Mouse (Mus musculus): Measurements from ENCODE around the gene D7Ertd443e. TPM values are rescaled to one million over a fixed set of nuclear protein-coding genes. Genes with fewer than 3 reads are reported as not detected.

Gene D7Ertd443e
- polyA plus RNA-seq, 1 experiment from 2014 or later = not detected

DNA sequence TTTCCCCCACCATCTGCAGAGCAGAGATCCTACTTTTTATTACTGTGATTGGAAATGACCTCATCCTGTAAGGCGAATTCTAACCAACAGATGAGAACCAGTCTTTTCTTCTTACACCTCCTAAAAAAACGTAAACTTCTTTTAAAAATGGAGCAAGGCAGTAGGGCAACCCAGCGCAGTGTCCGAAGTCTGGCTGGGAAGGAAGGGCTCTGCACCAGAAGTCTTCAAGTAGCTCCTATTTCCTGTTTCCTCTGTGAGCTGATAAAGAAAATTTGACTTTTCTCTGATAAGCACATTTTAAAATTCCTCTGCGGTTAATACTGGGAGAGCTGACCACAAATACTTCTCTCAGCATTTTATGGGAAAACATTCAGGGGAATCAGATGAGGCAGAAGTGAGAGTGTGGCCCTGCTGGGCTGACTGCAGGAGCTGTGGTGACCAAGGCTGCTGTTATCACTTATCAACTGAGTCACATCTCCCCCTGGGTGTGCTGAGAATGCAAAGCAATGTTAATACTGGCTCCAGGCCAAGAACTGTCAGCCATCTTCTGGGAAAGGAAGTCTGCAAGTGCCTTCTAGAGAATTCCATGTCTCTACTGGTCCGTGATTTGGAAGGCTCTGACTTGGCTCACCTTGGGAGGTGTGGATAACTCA lies 97.8 kb downstream of the D7Ertd443e start:
- Histone ChIP-seq H3K4me2 (no peak overlapping the region), H3K27me3 (replicated peaks) (0 out of 2 replicates have a peak, but pooled peaks cover 2% of the 10 kb centered on the region), H3K4me1 (0 out of 2 replicates have a peak, but pooled peaks cover 7% of the 10 kb centered on the region), H3K4me3 (no peak overlapping the region), H3K9me3 (replicated peaks) (no peaks in the 10 kb centered on the region), H3K9ac (no peak overlapping the region), H3K36me3 (no peaks in the 10 kb centered on the region), H3K27ac (no peak overlapping the region)
- ATAC-seq = no peak
- WGBS (ENCODE audit: insufficient replicate concordance) = 12% methylated on average over 6 of the region's 6 CpGs

DNA sequence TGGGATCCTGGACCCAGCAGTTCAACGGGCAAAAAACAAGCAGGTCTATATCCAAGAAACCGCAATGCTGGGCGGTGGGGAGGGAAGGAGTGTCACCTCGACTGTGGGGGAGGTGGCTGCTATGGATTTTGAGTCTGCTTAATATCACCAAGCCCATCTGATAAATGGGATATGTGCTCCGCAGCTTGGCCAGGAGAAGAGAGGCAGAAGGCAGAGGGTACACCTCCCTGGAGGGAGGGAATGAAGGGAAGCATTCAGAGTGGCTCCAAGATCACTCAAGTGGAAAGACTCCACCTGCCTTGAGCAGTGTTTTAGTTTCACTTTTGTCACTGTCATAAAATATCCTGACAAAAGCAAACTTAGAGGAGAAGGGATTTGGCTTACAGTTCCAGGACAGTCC lies 112.5 kb downstream of the D7Ertd443e start:
- Histone ChIP-seq H3K9ac (no peak overlapping the region), H3K4me3 (no peak overlapping the region), H3K9me3 (replicated peaks) (no peaks in the 10 kb centered on the region), H3K36me3 (no peaks in the 10 kb centered on the region), H3K4me1 (no peaks in the 10 kb centered on the region), H3K4me2 (no peak overlapping the region), H3K27ac (no peak overlapping the region), H3K27me3 (replicated peaks) (no peaks in the 10 kb centered on the region)
- WGBS (ENCODE audit: insufficient replicate concordance) = 75% methylated on average over 5 of the region's 5 CpGs
- no peak for ATAC-seq

DNA sequence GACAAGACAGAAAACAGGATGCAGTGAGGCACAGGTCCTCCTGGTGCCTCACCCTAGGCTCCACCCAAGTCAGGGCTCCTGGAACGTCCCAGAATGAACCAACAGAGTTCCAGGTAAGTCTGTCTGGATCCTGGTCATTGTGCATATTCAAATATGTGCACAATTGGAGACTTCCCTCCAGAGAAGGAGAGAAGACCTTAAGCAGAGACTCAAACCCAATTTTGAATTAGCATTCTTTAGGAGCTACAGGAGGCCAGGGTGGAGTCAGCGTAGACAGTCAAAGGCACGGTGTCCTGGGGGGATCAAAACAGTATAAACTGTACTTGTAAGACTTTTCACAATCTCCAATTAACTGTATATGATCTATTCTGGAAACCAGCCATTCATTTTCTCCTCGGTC lies 113.0 kb downstream of the D7Ertd443e start:
- Histone ChIP-seq H3K4me3 (no peak overlapping the region), H3K27me3 (replicated peaks) (no peaks in the 10 kb centered on the region), H3K4me1 (no peaks in the 10 kb centered on the region), H3K9ac (no peak overlapping the region), H3K36me3 (no peaks in the 10 kb centered on the region), H3K4me2 (no peak overlapping the region), H3K27ac (no peak overlapping the region), H3K9me3 (replicated peaks) (no peaks in the 10 kb centered on the region)
- WGBS (ENCODE audit: insufficient replicate concordance) = 66% methylated on average over 4 of the region's 4 CpGs
- no peak for ATAC-seq

DNA sequence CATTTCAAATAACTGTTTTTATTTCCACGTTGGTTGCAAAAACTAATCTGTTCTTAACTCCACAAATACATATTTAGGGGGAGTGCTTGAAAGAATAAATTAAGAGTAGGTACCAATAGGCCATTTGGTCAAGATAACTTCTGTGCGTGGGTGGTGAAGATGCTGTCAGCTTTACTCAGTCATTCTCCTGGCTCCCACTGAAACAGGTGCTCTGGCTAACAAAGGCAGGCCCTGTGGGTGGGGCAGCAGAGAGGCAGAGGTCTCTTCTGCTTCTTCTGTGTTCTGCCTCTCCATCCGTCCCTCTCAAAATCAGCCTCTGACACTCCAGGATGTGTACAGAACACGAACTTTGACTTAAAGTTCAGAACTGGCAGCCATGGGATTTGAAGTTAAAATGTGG lies 119.7 kb downstream of the D7Ertd443e start:
- H3K9ac ChIP-seq = no peak overlapping the region
- 62% methylated on average over 4 of the region's 4 CpGs for WGBS (ENCODE audit: insufficient replicate concordance)
- H3K27me3 ChIP-seq (replicated peaks) = no peaks in the 10 kb centered on the region

DNA sequence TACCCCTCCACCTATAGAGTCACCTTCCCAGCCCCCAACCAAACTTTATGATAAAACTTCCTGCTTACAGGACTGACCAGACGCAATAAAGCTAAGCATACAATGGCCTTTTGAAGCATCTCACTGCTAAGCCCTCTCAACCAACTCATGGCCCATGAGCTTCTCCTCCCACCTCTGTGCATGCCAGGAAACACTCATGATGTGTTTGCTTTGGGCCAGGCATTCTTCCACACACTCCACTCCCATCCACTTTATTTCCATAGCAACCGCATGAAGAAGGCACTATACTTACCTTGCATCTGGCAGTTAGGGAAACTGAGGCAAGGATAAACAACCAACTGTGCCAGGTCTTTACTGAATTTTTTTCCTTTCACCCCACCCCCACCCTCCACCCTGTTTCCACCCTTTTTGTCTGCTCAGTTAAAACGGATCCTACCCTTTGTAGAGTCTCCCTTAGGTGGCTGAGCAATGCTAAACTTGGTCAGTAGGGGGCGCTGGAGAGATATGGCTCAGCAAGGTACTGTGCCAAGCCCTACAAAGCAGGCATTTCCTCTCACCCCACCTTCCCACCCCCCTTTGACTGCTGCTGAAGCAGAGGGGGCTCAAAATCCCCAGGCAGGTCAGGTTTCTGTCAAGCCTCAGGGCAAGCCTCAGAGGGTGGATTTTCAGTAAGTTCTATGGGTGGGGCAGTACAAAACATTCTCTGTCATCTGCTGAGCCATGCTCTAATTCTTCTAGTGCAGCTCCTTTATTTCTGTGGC lies 122.1 kb downstream of the D7Ertd443e start:
- no peaks in the 10 kb centered on the region for H3K9me3 ChIP-seq (replicated peaks)
- no peaks in the 10 kb centered on the region for H3K4me1 ChIP-seq
- no peak overlapping the region for H3K4me3 ChIP-seq
- no peaks in the 10 kb centered on the region for H3K36me3 ChIP-seq
- H3K4me2 ChIP-seq = no peak overlapping the region
- no peak overlapping the region for H3K27ac ChIP-seq
- no peak overlapping the region for H3K9ac ChIP-seq
- WGBS (ENCODE audit: insufficient replicate concordance) = 38% methylated on average over 4 of the region's 4 CpGs
- ATAC-seq = 0 out of 2 replicates have a peak, but pooled peaks have one; percentile 54
- H3K27me3 ChIP-seq (replicated peaks) = no peaks in the 10 kb centered on the region

More for the DNA sequence above, 119.7 kb downstream of the D7Ertd443e start:
- Histone ChIP-seq H3K4me1 (no peaks in the 10 kb centered on the region), H3K36me3 (no peaks in the 10 kb centered on the region), H3K4me3 (no peak overlapping the region), H3K27ac (no peak overlapping the region), H3K4me2 (no peak overlapping the region), H3K9me3 (replicated peaks) (no peaks in the 10 kb centered on the region)
- ATAC-seq = no peak

DNA sequence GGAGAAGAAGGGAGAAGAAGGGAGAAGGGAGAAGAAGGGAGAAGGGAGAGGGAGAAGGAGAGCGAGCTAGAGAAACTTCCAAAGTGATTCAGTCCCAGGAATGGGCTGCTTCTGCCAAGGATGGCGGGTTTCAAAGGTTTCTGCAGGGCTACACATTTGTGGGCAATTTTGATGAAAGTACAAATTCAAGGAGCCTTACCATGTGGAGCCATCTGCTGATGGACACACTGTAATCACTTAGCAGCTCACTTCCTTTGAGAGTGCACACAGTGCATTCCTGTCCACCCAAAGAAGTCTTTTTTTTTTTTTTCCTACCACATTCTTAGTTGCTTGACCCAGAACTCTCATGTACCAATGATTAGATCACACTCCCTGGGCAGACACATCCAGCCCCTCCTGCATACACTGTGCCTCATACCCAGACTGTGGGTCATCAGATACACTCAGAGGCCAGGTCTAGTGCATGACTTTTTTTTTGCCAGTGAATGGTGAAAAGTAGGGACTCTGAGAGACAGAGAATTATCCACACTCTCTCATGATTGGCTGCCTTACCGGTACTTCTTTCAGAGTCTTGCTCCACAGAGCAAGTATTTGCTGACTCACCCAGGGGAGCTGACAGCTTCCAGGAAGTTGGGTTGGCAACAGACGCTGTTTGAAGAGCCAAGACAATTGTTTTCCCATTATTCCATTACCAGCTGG lies 124.3 kb downstream of the D7Ertd443e start:
- Histone ChIP-seq H3K4me1 (no peaks in the 10 kb centered on the region), H3K9ac (no peak overlapping the region), H3K27me3 (replicated peaks) (no peaks in the 10 kb centered on the region), H3K4me3 (no peak overlapping the region), H3K4me2 (no peak overlapping the region), H3K36me3 (no peaks in the 10 kb centered on the region), H3K27ac (no peak overlapping the region), H3K9me3 (replicated peaks) (no peaks in the 10 kb centered on the region)
- WGBS (ENCODE audit: insufficient replicate concordance) = 33% methylated on average over 4 of the region's 4 CpGs
- ATAC-seq = no peak

DNA sequence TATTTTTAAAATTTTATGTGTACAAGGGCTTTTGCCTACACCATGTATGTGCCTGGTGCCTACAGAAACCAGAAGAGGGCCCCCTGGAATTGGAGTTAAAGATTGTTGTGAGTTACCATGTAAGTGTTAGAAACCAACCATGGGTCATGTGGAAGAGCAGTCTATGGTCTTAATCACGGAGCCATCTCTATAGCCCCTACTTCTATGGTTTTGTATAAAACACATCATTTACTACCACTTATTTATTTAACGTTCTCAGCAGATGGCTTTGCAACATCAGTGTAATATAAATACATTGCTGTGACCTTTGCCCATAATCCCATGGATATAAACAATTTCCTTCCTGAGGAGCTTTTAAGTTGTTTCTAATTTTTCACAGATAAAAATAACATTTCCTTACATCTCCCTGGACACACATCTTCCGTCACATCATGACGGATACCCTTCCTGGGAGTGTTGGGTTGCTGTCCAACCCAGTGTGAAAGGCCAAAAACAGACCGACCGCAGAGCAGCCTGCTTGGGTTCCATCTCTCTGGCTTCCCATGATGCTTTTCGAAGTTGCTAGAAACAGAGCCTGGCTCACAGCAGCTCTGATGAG lies 135.1 kb downstream of the D7Ertd443e start:
- Histone ChIP-seq H3K4me1 (no peaks in the 10 kb centered on the region), H3K4me3 (no peak overlapping the region), H3K27ac (no peak overlapping the region), H3K9me3 (replicated peaks) (no peaks in the 10 kb centered on the region), H3K4me2 (no peak overlapping the region), H3K27me3 (replicated peaks) (no peaks in the 10 kb centered on the region), H3K36me3 (no peaks in the 10 kb centered on the region), H3K9ac (no peak overlapping the region)
- WGBS (ENCODE audit: insufficient replicate concordance) = 66% methylated on average over 7 of the region's 7 CpGs
- ATAC-seq = no peak

DNA sequence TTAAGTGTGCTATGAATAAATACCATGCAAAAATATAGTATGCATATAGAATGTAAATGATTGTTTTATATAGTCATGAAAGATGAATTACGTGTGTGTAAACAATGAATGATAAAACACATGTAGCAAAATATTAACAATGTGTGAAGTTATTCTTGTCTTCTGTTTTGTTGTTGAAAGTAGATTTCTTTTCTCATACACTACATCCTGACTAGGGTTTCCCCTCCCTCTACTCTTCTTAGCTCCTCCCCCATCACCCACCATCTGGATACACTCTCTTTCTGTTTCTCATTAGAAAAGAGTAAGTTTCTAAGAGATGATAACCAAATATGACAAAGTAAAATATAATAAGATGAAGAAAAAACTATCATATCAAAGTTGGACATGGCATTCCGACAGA lies 137.4 kb downstream of the D7Ertd443e start:
- H3K9me3 ChIP-seq (replicated peaks) = no peaks in the 10 kb centered on the region
- H3K9ac ChIP-seq = no peak overlapping the region
- 76% methylated on average over 2 of the region's 2 CpGs for WGBS (ENCODE audit: insufficient replicate concordance)
- no peak for ATAC-seq
- no peak overlapping the region for H3K4me3 ChIP-seq
- H3K4me1 ChIP-seq = no peaks in the 10 kb centered on the region
- no peaks in the 10 kb centered on the region for H3K36me3 ChIP-seq
- H3K4me2 ChIP-seq = no peak overlapping the region
- H3K27me3 ChIP-seq (replicated peaks) = no peaks in the 10 kb centered on the region
- no peak overlapping the region for H3K27ac ChIP-seq

DNA sequence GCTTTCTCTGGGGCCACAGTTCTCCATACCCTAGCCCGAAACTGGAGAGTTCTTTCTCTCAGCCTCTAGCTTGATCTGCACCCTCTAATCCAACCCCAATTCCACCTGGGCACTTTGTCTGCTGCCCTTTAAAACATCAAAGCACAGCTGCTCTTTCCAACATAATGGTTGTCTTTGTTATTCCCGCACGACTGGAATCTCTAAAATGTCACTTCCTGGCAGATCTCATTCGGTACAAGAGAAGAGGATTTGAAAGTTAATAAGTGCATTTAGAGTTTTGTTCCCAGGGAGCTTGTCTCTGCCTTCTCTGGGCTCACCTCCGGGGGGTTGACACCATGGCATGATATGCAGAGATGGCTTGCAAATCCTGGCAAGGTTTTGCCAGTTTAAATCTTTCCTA lies 138.8 kb downstream of the D7Ertd443e start:
- Histone ChIP-seq H3K36me3 (no peaks in the 10 kb centered on the region), H3K27ac (no peak overlapping the region)
- WGBS (ENCODE audit: insufficient replicate concordance) = 65% methylated on average over 5 of the region's 5 CpGs

DNA sequence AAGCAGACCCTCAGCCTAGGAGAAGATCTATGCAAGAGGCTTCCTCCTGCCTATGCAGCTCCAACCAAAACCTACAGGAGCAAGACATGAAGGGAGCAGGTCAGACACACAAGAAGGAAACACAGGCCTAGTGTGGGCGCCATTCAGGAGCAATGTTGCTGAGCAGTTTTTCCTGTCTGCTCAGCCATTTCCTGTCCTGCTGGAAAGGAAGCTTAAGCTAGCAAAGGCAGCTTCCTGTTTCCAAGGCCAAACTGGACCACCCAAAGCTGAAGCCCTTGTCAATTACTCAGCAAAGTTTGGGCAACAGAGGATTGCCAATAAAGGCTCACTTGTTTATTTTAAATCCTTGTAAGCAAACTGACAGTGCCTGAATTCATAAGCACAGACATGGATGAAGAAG lies 142.7 kb downstream of the D7Ertd443e start:
- Histone ChIP-seq H3K9me3 (replicated peaks) (no peaks in the 10 kb centered on the region), H3K27ac (no peak overlapping the region), H3K36me3 (no peaks in the 10 kb centered on the region), H3K4me3 (no peak overlapping the region), H3K27me3 (replicated peaks) (no peaks in the 10 kb centered on the region), H3K4me1 (peaks cover 5% of the 10 kb centered on the region; the same call in 1 of the 2 replicates), H3K4me2 (no peak overlapping the region), H3K9ac (no peak overlapping the region)
- 63% methylated on average over 1 of the region's 1 CpGs for WGBS (ENCODE audit: insufficient replicate concordance)
- ATAC-seq = no peak

More for the DNA sequence above, 138.8 kb downstream of the D7Ertd443e start:
- no peaks in the 10 kb centered on the region for H3K27me3 ChIP-seq (replicated peaks)
- no peak for ATAC-seq
- H3K4me2 ChIP-seq = no peak overlapping the region
- peaks cover 5% of the 10 kb centered on the region; the same call in 1 of the 2 replicates for H3K4me1 ChIP-seq
- no peak overlapping the region for H3K4me3 ChIP-seq
- H3K9me3 ChIP-seq (replicated peaks) = no peaks in the 10 kb centered on the region
- no peak overlapping the region for H3K9ac ChIP-seq

DNA sequence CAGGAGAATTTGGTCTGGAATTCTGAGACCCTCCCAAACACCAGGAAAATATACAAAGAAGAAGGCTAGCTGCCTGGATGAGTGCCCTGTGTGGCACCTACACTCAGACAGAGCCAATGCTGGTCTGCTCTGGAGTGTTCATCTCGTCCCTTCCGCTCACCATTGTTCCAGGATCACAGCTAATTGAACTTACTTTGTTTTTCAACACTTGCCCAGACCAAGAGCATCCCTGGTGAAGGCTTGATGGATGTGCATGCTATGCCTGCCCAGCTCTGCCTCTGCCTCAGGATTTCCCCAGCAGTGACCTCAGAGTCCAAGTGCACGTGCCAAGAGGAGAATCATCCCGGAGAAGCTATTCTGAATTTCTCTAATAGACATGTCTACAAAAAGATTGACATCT lies 144.2 kb downstream of the D7Ertd443e start:
- 64% methylated on average over 4 of the region's 4 CpGs for WGBS (ENCODE audit: insufficient replicate concordance)
- peaks cover 5% of the 10 kb centered on the region; the same call in 1 of the 2 replicates for H3K4me1 ChIP-seq
- H3K4me3 ChIP-seq = no peak overlapping the region
- no peaks in the 10 kb centered on the region for H3K36me3 ChIP-seq
- H3K27me3 ChIP-seq (replicated peaks) = no peaks in the 10 kb centered on the region
- H3K27ac ChIP-seq = no peak overlapping the region
- H3K9me3 ChIP-seq (replicated peaks) = no peaks in the 10 kb centered on the region
- no peak for ATAC-seq
- no peak overlapping the region for H3K4me2 ChIP-seq
- no peak overlapping the region for H3K9ac ChIP-seq

DNA sequence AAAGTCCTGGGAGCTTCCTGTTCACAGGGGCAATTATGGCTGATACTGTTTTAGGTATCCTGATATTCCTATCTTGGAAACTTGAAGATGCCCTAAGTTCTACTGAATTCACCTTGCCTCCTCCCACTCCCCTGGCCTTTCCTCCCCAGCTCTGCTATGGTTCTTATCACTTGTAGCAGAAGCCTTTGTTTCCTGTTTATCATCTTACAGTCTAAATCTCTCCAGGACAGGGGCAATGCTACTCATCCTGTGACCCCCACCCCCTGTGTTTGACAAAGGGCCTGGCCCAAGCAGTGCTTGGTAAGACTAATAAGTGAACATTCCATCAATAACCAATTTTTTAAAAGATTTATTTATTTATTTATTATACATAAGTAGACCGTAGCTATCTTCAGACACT lies 144.9 kb downstream of the D7Ertd443e start:
- H3K27ac ChIP-seq = no peak overlapping the region
- WGBS (ENCODE audit: insufficient replicate concordance) = 37% methylated on average over 1 of the region's 1 CpGs
- H3K9ac ChIP-seq = no peak overlapping the region
- no peak for ATAC-seq
- no peak overlapping the region for H3K4me2 ChIP-seq
- peaks cover 5% of the 10 kb centered on the region; the same call in 1 of the 2 replicates for H3K4me1 ChIP-seq
- no peaks in the 10 kb centered on the region for H3K27me3 ChIP-seq (replicated peaks)
- no peaks in the 10 kb centered on the region for H3K36me3 ChIP-seq
- H3K4me3 ChIP-seq = no peak overlapping the region
- no peaks in the 10 kb centered on the region for H3K9me3 ChIP-seq (replicated peaks)

Data from liver, embryonic 12.5 days (tissue).